Mouse (Mus musculus): ENCODE measurements around the gene Gpr141.
"Not testable (repeated sequence)": the region's sequence is repeated elsewhere in the genome, so short reads cannot be mapped to it uniquely, and the experiment has no call there.

Gene Gpr141

GRCm38 (mm10) chr13:19824071-19824470 lies at the start of gene Gpr141:
Gene Gpr141 (minus strand): TSS chr13:19824257.
- DNase-seq: no peak

GRCm38 (mm10) chr13:19864241-19864640 lies 40.2 kb upstream of the Gpr141 start:
- DNase-seq: no peak

- no peak for DNase-seq
Measured at GRCm38 (mm10) chr13:19854629-19855333, 30.7 kb upstream of the Gpr141 start.

- DNase-seq: no peak
Measured at GRCm38 (mm10) chr13:19854049-19854448, 30.0 kb upstream of the Gpr141 start.

- DNase-seq: no peak
Measured at GRCm38 (mm10) chr13:19843448-19843847, 19.4 kb upstream of the Gpr141 start.

GRCm38 (mm10) chr13:19842707-19843106 lies 18.6 kb upstream of the Gpr141 start:
- DNase-seq: no peak

GRCm38 (mm10) chr13:19841615-19842014 lies 17.6 kb upstream of the Gpr141 start:
- no peak for DNase-seq

GRCm38 (mm10) chr13:19840206-19840605 lies 16.1 kb upstream of the Gpr141 start:
- DNase-seq: no peak

- DNase-seq: no peak
Measured at GRCm38 (mm10) chr13:19830560-19830959, 6.5 kb upstream of the Gpr141 start.

GRCm38 (mm10) chr13:19828095-19828494 lies 4.0 kb upstream of the Gpr141 start:
- DNase-seq: no peak

GRCm38 (mm10) chr13:19821639-19822038 lies 2.4 kb downstream of the Gpr141 start:
- DNase-seq: no peak

GRCm38 (mm10) chr13:19819926-19820325 lies 4.1 kb downstream of the Gpr141 start:
- no peak for DNase-seq

GRCm38 (mm10) chr13:19819243-19819642 lies 4.8 kb downstream of the Gpr141 start:
- no peak for DNase-seq

- DNase-seq: no peak
Measured at GRCm38 (mm10) chr13:19794942-19795341, 29.1 kb downstream of the Gpr141 start.

GRCm38 (mm10) chr13:19794486-19794885 lies 29.6 kb downstream of the Gpr141 start:
- DNase-seq: no peak

- DNase-seq: no peak
Measured at GRCm38 (mm10) chr13:19793761-19794160, 30.3 kb downstream of the Gpr141 start.

GRCm38 (mm10) chr13:19787946-19788345 lies 36.1 kb downstream of the Gpr141 start:
- not testable (repeated sequence) for DNase-seq

- DNase-seq: no peak
Measured at GRCm38 (mm10) chr13:19770163-19770562, 53.9 kb downstream of the Gpr141 start.

- DNase-seq: no peak
Measured at GRCm38 (mm10) chr13:19767202-19767601, 56.9 kb downstream of the Gpr141 start.

GRCm38 (mm10) chr13:19764276-19764675 lies 59.8 kb downstream of the Gpr141 start:
- no peak for DNase-seq

GRCm38 (mm10) chr13:19763211-19763610 lies 60.8 kb downstream of the Gpr141 start:
- DNase-seq: no peak

GRCm38 (mm10) chr13:19745741-19746140 lies 78.3 kb downstream of the Gpr141 start:
- DNase-seq: no peak

GRCm38 (mm10) chr13:19744536-19744935 lies 79.5 kb downstream of the Gpr141 start:
- DNase-seq: no peak

- no peak for DNase-seq
Measured at GRCm38 (mm10) chr13:19734597-19734996, 89.5 kb downstream of the Gpr141 start.

- DNase-seq: no peak
Measured at GRCm38 (mm10) chr13:19730826-19731225, 93.2 kb downstream of the Gpr141 start.
